Mouse (Mus musculus): ENCODE measurements around the gene Pnn. TPM values are rescaled to one million over a fixed set of nuclear protein-coding genes. Genes with fewer than 3 reads are reported as not detected.

Gene Pnn
- polyA plus RNA-seq, 1 experiment from 2014 or later, result 128 TPM

Other genes with a start within 250 kb of the Pnn start
- 89.8 and 95.9 TPM in 2 replicates for gene Sec23a, start 54.9 kb upstream of the Pnn start, polyA plus RNA-seq (2016; fragmentation: Nextera tagmentation; extraction: Ambion mirVana)
- 45.9 and 47.0 TPM in 2 replicates for gene Gemin2, start 53.5 kb upstream of the Pnn start, polyA plus RNA-seq (2016; fragmentation: Nextera tagmentation; extraction: Ambion mirVana)
- gene Trappc6b, start 5.4 kb upstream of the Pnn start, polyA plus RNA-seq (2016; fragmentation: Nextera tagmentation; extraction: Ambion mirVana), result 76.1 and 77.7 TPM in 2 replicates
- 65.0 and 72.8 TPM in 2 replicates for gene Mia2, start 28.9 kb downstream of the Pnn start, polyA plus RNA-seq (2016; fragmentation: Nextera tagmentation; extraction: Ambion mirVana)
- gene Fbxo33, start 152.8 kb downstream of the Pnn start, polyA plus RNA-seq (2016; fragmentation: Nextera tagmentation; extraction: Ambion mirVana), result 11.2 and 12.1 TPM in 2 replicates